ENCODE assay signal across 12 mouse cellular contexts in the genomic region with DNA sequence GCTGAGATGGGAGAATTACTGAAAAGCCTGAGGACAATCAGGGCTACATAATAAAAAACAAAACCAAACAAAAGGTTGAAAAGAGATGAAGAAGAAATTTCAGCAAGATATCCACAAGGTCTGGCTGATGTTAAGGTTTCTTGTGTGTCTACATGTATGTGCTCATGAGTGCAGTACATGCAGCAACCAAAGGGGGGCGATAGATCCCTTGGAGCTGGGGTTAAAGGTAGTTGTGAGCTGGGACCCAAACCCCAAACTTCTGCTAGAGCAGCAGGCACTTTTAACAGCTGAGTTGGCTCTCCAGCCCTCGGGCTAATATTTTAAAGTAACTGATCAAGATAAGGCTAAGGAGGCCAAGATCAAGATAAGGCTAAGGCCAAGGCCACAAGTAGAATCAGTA. TPM values are rescaled to one million over a fixed set of nuclear protein-coding genes. Genes with fewer than 3 reads are reported as not detected.
DNase-seq lines count a peak whose midpoint lies in the region; ATAC-seq and TF ChIP-seq lines count a peak whose summit lies in the region.
"Had no signal": no experiment of that assay in that cellular context is flagged by ENCODE, and none has a peak within 500 bp of the region (broad histone marks: within the 10 kb centered on the region; RNA-seq: fewer than 3 reads in every experiment).

No protein-coding gene starts in this region.

- H3K27me3 ChIP-seq in thymus, adult 2 months (ENCODE audit: control insufficient read depth, insufficient read depth, low read length) = no peaks in the 10 kb centered on the region
- H3K27me3 ChIP-seq in stomach, postnatal 0 days (ENCODE audit: control insufficient read depth, insufficient read depth, low read length) = no peaks in the 10 kb centered on the region
- H3K27me3 ChIP-seq: limb, embryonic 13.5 days had no signal

- no peak for TF ChIP-seq EP300 in stomach, postnatal 0 days (optimal IDR thresholded peaks at IDR 0.05)

- no peak overlapping the region for H3K4me2 ChIP-seq in stomach, postnatal 0 days (replicated peaks; ENCODE audit: low read depth)
- H3K4me2 ChIP-seq: limb, embryonic 13.5 days had no signal

- H3K9ac ChIP-seq in stomach, postnatal 0 days (ENCODE audit: low read length) = no peak overlapping the region
- H3K9ac ChIP-seq: limb, embryonic 13.5 days had no signal

- no peak overlapping the region for H3K27ac ChIP-seq in thymus, adult 2 months (ENCODE audit: control insufficient read depth, insufficient read depth, low read length)
- H3K27ac ChIP-seq in stomach, postnatal 0 days (replicated peaks) = no peak overlapping the region
- H3K27ac ChIP-seq: limb, embryonic 13.5 days had no signal

- peak; percentile 42 for DNase-seq in CD4-positive, CD25-positive, alpha-beta regulatory T cell, adult 2 months (ENCODE audit: low read depth, low spot score)
- peak; percentile 42 to 49 for DNase-seq in kidney, postnatal 4 days
- no peak for DNase-seq in kidney, adult 18-20 months
- DNase-seq in thymus, postnatal 4 days = peak; percentile 50
- no peak for DNase-seq in thymus, adult 2 months
- DNase-seq in stomach, postnatal 0 days (ENCODE audit: low spot score) = peak; percentile 30
- no peak for DNase-seq in frontal cortex, adult 2 months (ENCODE audit: extremely low spot score in 1 of 2, low spot score in 1 of 2)
- DNase-seq: layer of hippocampus, adult 9-11 months had no signal

- WGBS in thymus, adult 2 months = 87% methylated on average over 2 of the region's 2 CpGs
- 49% methylated on average over 2 of the region's 2 CpGs for WGBS in stomach, postnatal 0 days

- H3K4me1 ChIP-seq in thymus, adult 2 months (replicated peaks; ENCODE audit: control insufficient read depth, insufficient read depth, low read length) = no peaks in the 10 kb centered on the region
- H3K4me1 ChIP-seq in stomach, postnatal 0 days (replicated peaks; ENCODE audit: control insufficient read depth, insufficient read depth) = no peaks in the 10 kb centered on the region
- H3K4me1 ChIP-seq: limb, embryonic 13.5 days had no signal

- no peaks in the 10 kb centered on the region for H3K9me3 ChIP-seq in stomach, postnatal 0 days (ENCODE audit: control insufficient read depth, low read length)
- H3K9me3 ChIP-seq: limb, embryonic 13.5 days had no signal

- H3K4me3 ChIP-seq in thymus, adult 2 months (ENCODE audit: control insufficient read depth, insufficient read depth, low read length) = no peak overlapping the region
- H3K4me3 ChIP-seq in stomach, postnatal 0 days (ENCODE audit: low read depth, low read length) = no peak overlapping the region
- H3K4me3 ChIP-seq: limb, embryonic 13.5 days; myocyte had no signal

- TF ChIP-seq CTCF in thymus, adult 2 months (IDR thresholded peaks at IDR 0.05; ENCODE audit: borderline replicate concordance, control insufficient read depth, extremely low read depth, insufficient read depth, low read length, poor library complexity) = no peak
- peak; percentile 56 for TF ChIP-seq CTCF in stomach, postnatal 0 days (IDR thresholded peaks at IDR 0.05; ENCODE audit: low read depth)

- peaks cover 4% of the 10 kb centered on the region; the same call in 1 of the 2 replicates for H3K36me3 ChIP-seq in thymus, adult 2 months (ENCODE audit: control insufficient read depth, insufficient read depth, low read length)
- H3K36me3 ChIP-seq in stomach, postnatal 0 days (ENCODE audit: control insufficient read depth, insufficient read depth, low read length) = peaks cover 21% of the 10 kb centered on the region

- TF ChIP-seq POLR2A in thymus, adult 2 months (IDR thresholded peaks at IDR 0.05; ENCODE audit: control insufficient read depth, extremely low read depth, insufficient read depth, low read length, poor library complexity) = no peak

- no peak for ATAC-seq in CD4-positive, CD25-positive, alpha-beta regulatory T cell, adult 4 months
- no peak for ATAC-seq in stomach, postnatal 0 days (ENCODE audit: low FRiP score, low TSS enrichment)
- ATAC-seq: activated CD4-positive, CD25-positive, alpha-beta regulatory T cell, adult 4 months had no signal

RNA-seq across cellular contexts. Expression of a gene that starts 14.6 kb away (rescaled TPM):
- not detected for polyA plus RNA-seq in CD4-positive, CD25-positive, alpha-beta regulatory T cell, adult 4 months (2017; shearing (Covaris generic))
- polyA plus RNA-seq in thymus, adult 2 months (2012; rRNA removed) = 0.62 and 0.85 TPM in 2 replicates
- 0.34 and 0.48 TPM in 2 replicates for polyA plus RNA-seq in stomach, postnatal 0 days (2015; fragmentation: Nextera tagmentation; extraction: Ambion mirVana)
- 0.10 and 0.13 TPM in 2 replicates for polyA plus RNA-seq in frontal cortex, adult 2 months (2012; rRNA removed)
- polyA plus RNA-seq: activated CD4-positive, CD25-positive, alpha-beta regulatory T cell, adult 4 months had no signal

RNA-seq across cellular contexts. Expression of a gene that starts 40.3 kb away (rescaled TPM):
- 1 to 10 TPM in 1 of 2 experiments, not detected in 1; 9.1 TPM for polyA plus RNA-seq in CD4-positive, CD25-positive, alpha-beta regulatory T cell, adult 4 months (2017; shearing (Covaris generic))
- 3.4 and 3.5 TPM in 2 replicates for polyA plus RNA-seq in thymus, adult 2 months (2012; rRNA removed)
- polyA plus RNA-seq in stomach, postnatal 0 days (2015; fragmentation: Nextera tagmentation; extraction: Ambion mirVana) = 10.2 and 11.8 TPM in 2 replicates
- polyA plus RNA-seq in frontal cortex, adult 2 months (2012; rRNA removed) = 8.7 and 10.8 TPM in 2 replicates
- polyA plus RNA-seq: myocyte had no signal

RNA-seq across cellular contexts. Expression of a gene that starts 51.9 kb away (rescaled TPM):
- 10 to 100 TPM; 17.1 to 31.7 TPM for polyA plus RNA-seq in CD4-positive, CD25-positive, alpha-beta regulatory T cell, adult 4 months (2017; shearing (Covaris generic))
- 69.6 and 75.7 TPM in 2 replicates for polyA plus RNA-seq in thymus, adult 2 months (2012; rRNA removed)
- polyA plus RNA-seq in stomach, postnatal 0 days (2015; fragmentation: Nextera tagmentation; extraction: Ambion mirVana) = 59.5 and 62.0 TPM in 2 replicates
- 22.6 and 25.1 TPM in 2 replicates for polyA plus RNA-seq in frontal cortex, adult 2 months (2012; rRNA removed)

Comparison
In these comparisons a context has a peak if more than half of its experiments do, and no peak if none do; other contexts are left out.
1. DNase-seq: peak in CD4-positive, CD25-positive, alpha-beta regulatory T cell, adult 2 months (single experiment), kidney, postnatal 4 days (2 of 2), thymus, postnatal 4 days (single experiment) and stomach, postnatal 0 days (single experiment); none in kidney, adult 18-20 months (single experiment), thymus, adult 2 months (single experiment) and frontal cortex, adult 2 months (0 of 2).